Mouse (Mus musculus) neural tube, embryonic 12.5 days (tissue): ENCODE data around the gene Def6. TPM values are rescaled to one million over a fixed set of nuclear protein-coding genes. Genes with fewer than 3 reads are reported as not detected.

Source experiments
- ATAC-seq: fragments of 200-750 bp; cut with Nextera tagmentation; 2 replicates; pipeline ENCODE4 v1.8.0; 2017; ENCODE audit warnings: low read depth, mild to moderate bottlenecking, moderate TSS enrichment, moderate library complexity; ENCODE audit not compliant: low FRiP score
- H3K27ac ChIP-seq: fragments of 300-500 bp; sonication (generic); 2 replicates; pipeline ENCODE4 v1.5.1; 2016
- H3K27me3 ChIP-seq: fragments of 300-500 bp; sonication (generic); replicated peaks from 2 replicates; pipeline ENCODE4 v1.6.1; 2016; ENCODE audit warnings: mild to moderate bottlenecking
- H3K36me3 ChIP-seq: fragments of 300-500 bp; sonication (generic); 2 replicates; pipeline ENCODE4 v1.6.1; 2016; ENCODE audit warnings: mild to moderate bottlenecking
- H3K4me1 ChIP-seq: fragments of 300-500 bp; sonication (generic); 2 replicates; pipeline ENCODE4 v1.6.1; 2016
- H3K4me2 ChIP-seq: fragments of 300-500 bp; sonication (generic); replicated peaks from 2 replicates; pipeline ENCODE4 v1.6.1; 2016; ENCODE audit warnings: mild to moderate bottlenecking
- H3K4me3 ChIP-seq: fragments of 300-500 bp; sonication (generic); 2 replicates; pipeline ENCODE4 v1.5.1; 2016
- H3K9ac ChIP-seq: fragments of 300-500 bp; sonication (generic); 2 replicates; pipeline ENCODE4 v1.6.1; 2016; ENCODE audit warnings: mild to moderate bottlenecking
- H3K9me3 ChIP-seq: fragments of 300-500 bp; sonication (generic); 2 replicates; pipeline ENCODE4 v1.6.1; 2016; ENCODE audit warnings: mild to moderate bottlenecking
- WGBS: fragments of 180-500 bp; shearing (Covaris S2); methylation state at CpG from one replicate; pipeline ENCODE4 v1.1.7; 2016; 5-methylcytosine and 5-hydroxymethylcytosine counted together
- polyA plus RNA-seq: library from polyadenylated mRNA; unstranded; fragments of >200 nt; fragmentation: Nextera tagmentation; extraction: Ambion mirVana; gene quantifications from 2 replicates; pipeline ENCODE4 v1.2.1, GENCODE M21; 2016

Gene Def6
- polyA plus RNA-seq, 1 experiment from 2014 or later = 5.3 TPM

- ATAC-seq = no peak
- Histone ChIP-seq H3K4me1 (no peaks in the 10 kb centered on the region), H3K9ac (no peak overlapping the region), H3K27ac (no peak overlapping the region), H3K4me2 (no peak overlapping the region), H3K9me3 (no peaks in the 10 kb centered on the region), H3K27me3 (no peaks in the 10 kb centered on the region), H3K4me3 (no peak overlapping the region), H3K36me3 (no peaks in the 10 kb centered on the region)
- 68% methylated on average over 13 of the region's 13 CpGs for WGBS
These were observed 55.8 kb downstream of the Def6 start for GRCm38 (mm10) chr17:28263181-28263894.

GRCm38 (mm10) chr17:28267251-28267650, 59.7 kb downstream of the Def6 start:
- 85% methylated on average over 5 of the region's 5 CpGs for WGBS
- no peaks in the 10 kb centered on the region for H3K4me1 ChIP-seq
- H3K27me3 ChIP-seq = no peaks in the 10 kb centered on the region
- H3K9ac ChIP-seq = no peak overlapping the region
- ATAC-seq = no peak
- no peak overlapping the region for H3K4me3 ChIP-seq
- no peak overlapping the region for H3K27ac ChIP-seq
- H3K4me2 ChIP-seq = no peak overlapping the region
- no peaks in the 10 kb centered on the region for H3K36me3 ChIP-seq
- H3K9me3 ChIP-seq = no peaks in the 10 kb centered on the region

- H3K36me3 ChIP-seq = no peaks in the 10 kb centered on the region
- H3K27me3 ChIP-seq = no peaks in the 10 kb centered on the region
- ATAC-seq = no peak
- no peak overlapping the region for H3K4me3 ChIP-seq
- WGBS = 80% methylated on average over 13 of the region's 13 CpGs
- H3K9me3 ChIP-seq = no peaks in the 10 kb centered on the region
- no peak overlapping the region for H3K27ac ChIP-seq
- H3K9ac ChIP-seq = no peak overlapping the region
- no peaks in the 10 kb centered on the region for H3K4me1 ChIP-seq
- no peak overlapping the region for H3K4me2 ChIP-seq
These were observed 62.6 kb downstream of the Def6 start for GRCm38 (mm10) chr17:28270165-28270564.

- Histone ChIP-seq H3K27ac (no peak overlapping the region), H3K36me3 (no peaks in the 10 kb centered on the region), H3K4me3 (no peak overlapping the region), H3K4me2 (no peak overlapping the region), H3K27me3 (no peaks in the 10 kb centered on the region), H3K4me1 (no peaks in the 10 kb centered on the region), H3K9me3 (no peaks in the 10 kb centered on the region), H3K9ac (no peak overlapping the region)
- no peak for ATAC-seq
- WGBS = 88% methylated on average over 12 of the region's 12 CpGs
These were observed 64.1 kb downstream of the Def6 start for GRCm38 (mm10) chr17:28271537-28272266.

GRCm38 (mm10) chr17:28272281-28272680, 64.7 kb downstream of the Def6 start:
- Histone ChIP-seq H3K4me3 (no peak overlapping the region), H3K4me2 (no peak overlapping the region), H3K27ac (no peak overlapping the region), H3K9ac (no peak overlapping the region), H3K4me1 (no peaks in the 10 kb centered on the region), H3K9me3 (no peaks in the 10 kb centered on the region), H3K27me3 (no peaks in the 10 kb centered on the region), H3K36me3 (no peaks in the 10 kb centered on the region)
- no peak for ATAC-seq
- 86% methylated on average over 9 of the region's 9 CpGs for WGBS

GRCm38 (mm10) chr17:28272837-28273236, 65.3 kb downstream of the Def6 start:
- no peaks in the 10 kb centered on the region for H3K4me1 ChIP-seq
- WGBS = 82% methylated on average over 6 of the region's 6 CpGs
- no peak overlapping the region for H3K4me3 ChIP-seq

GRCm38 (mm10) chr17:28274739-28275138, 67.2 kb downstream of the Def6 start:
- no peaks in the 10 kb centered on the region for H3K27me3 ChIP-seq
- no peak overlapping the region for H3K9ac ChIP-seq
- 83% methylated on average over 3 of the region's 3 CpGs for WGBS
- H3K27ac ChIP-seq = no peak overlapping the region
- H3K4me3 ChIP-seq = no peak overlapping the region
- ATAC-seq = no peak
- H3K4me1 ChIP-seq = peaks cover 4% of the 10 kb centered on the region
- no peak overlapping the region for H3K4me2 ChIP-seq
- no peaks in the 10 kb centered on the region for H3K36me3 ChIP-seq
- no peaks in the 10 kb centered on the region for H3K9me3 ChIP-seq

More at GRCm38 (mm10) chr17:28272837-28273236, 65.3 kb downstream of the Def6 start:
- Histone ChIP-seq H3K27me3 (no peaks in the 10 kb centered on the region), H3K4me2 (no peak overlapping the region), H3K9me3 (no peaks in the 10 kb centered on the region), H3K9ac (no peak overlapping the region), H3K36me3 (no peaks in the 10 kb centered on the region), H3K27ac (no peak overlapping the region)
- no peak for ATAC-seq

GRCm38 (mm10) chr17:28277226-28277625, 69.6 kb downstream of the Def6 start:
- no peaks in the 10 kb centered on the region for H3K36me3 ChIP-seq
- H3K4me3 ChIP-seq = no peak overlapping the region
- WGBS = 85% methylated on average over 14 of the region's 14 CpGs
- no peaks in the 10 kb centered on the region for H3K27me3 ChIP-seq
- H3K9me3 ChIP-seq = no peaks in the 10 kb centered on the region
- no peak for ATAC-seq
- no peak overlapping the region for H3K27ac ChIP-seq
- no peak overlapping the region for H3K9ac ChIP-seq
- H3K4me1 ChIP-seq = peaks cover 15% of the 10 kb centered on the region
- H3K4me2 ChIP-seq = no peak overlapping the region

GRCm38 (mm10) chr17:28277721-28278120, 70.1 kb downstream of the Def6 start:
- no peak for ATAC-seq
- 79% methylated on average over 10 of the region's 10 CpGs for WGBS

GRCm38 (mm10) chr17:28278156-28278555, 70.6 kb downstream of the Def6 start:
- no peak overlapping the region for H3K4me2 ChIP-seq

More at GRCm38 (mm10) chr17:28277721-28278120, 70.1 kb downstream of the Def6 start:
- H3K4me2 ChIP-seq = no peak overlapping the region
- H3K27ac ChIP-seq = no peak overlapping the region
- no peaks in the 10 kb centered on the region for H3K27me3 ChIP-seq
- H3K9ac ChIP-seq = no peak overlapping the region
- H3K9me3 ChIP-seq = no peaks in the 10 kb centered on the region
- no peak overlapping the region for H3K4me3 ChIP-seq
- peaks cover 15% of the 10 kb centered on the region for H3K4me1 ChIP-seq
- no peaks in the 10 kb centered on the region for H3K36me3 ChIP-seq

More at GRCm38 (mm10) chr17:28278156-28278555, 70.6 kb downstream of the Def6 start:
- peaks cover 15% of the 10 kb centered on the region for H3K4me1 ChIP-seq
- H3K9ac ChIP-seq = no peak overlapping the region
- no peak for ATAC-seq
- 91% methylated on average over 3 of the region's 3 CpGs for WGBS
- H3K27ac ChIP-seq = no peak overlapping the region
- H3K36me3 ChIP-seq = no peaks in the 10 kb centered on the region
- H3K27me3 ChIP-seq = no peaks in the 10 kb centered on the region
- H3K4me3 ChIP-seq = no peak overlapping the region
- no peaks in the 10 kb centered on the region for H3K9me3 ChIP-seq
